Mouse (Mus musculus) lung, postnatal 0 days (tissue): ENCODE data around the gene Tfdp1.

Source experiments
- CTCF ChIP-seq: IDR thresholded peaks from 2 replicates; pipeline ENCODE4 v1.5.1; 2016; ENCODE audit warnings: antibody characterized with exemption, mild to moderate bottlenecking
- EP300 ChIP-seq: IDR thresholded peaks from 2 replicates; pipeline ENCODE4 v1.6.1; 2016; ENCODE audit warnings: antibody characterized with exemption, mild to moderate bottlenecking, control low read depth

DNA sequence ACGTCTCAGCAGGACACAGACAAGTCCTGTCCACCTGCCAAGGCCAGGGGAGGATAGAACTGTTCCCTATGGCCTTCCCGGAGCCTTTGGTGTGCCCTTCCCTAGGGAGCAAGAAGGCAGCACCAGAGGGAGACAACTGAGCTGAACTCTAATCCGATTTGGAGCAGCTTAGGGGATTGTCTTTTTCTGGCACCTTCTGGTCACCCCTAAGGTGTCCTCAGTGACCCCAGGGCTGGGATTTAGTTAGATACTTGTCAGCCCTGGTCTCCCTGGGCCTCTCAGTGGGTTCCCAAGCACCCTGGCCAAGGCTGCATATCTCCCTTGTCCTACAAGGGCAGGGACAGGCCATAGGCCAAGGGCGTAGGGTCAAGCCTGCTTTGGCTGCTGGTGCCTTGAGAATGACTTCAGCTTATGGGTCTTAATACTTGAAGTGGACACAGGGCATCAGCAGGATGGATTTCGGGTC, 66.1 kb downstream of the Tfdp1 start, which contains the start of gene Grk1:
- no peak for TF ChIP-seq CTCF
- TF ChIP-seq EP300: no peak
